Mouse (Mus musculus): ENCODE measurements around the gene 1700088E04Rik. TPM values are rescaled to one million over a fixed set of nuclear protein-coding genes. Genes with fewer than 3 reads are reported as not detected.

The 1700088E04Rik gene
- polyA plus RNA-seq, 1 experiment from 2014 or later = 30.4 TPM

- ATAC-seq (peak; percentile 47), DNase-seq (ENCODE audit: low spot score) (no peak)
- Histone ChIP-seq H3K4me1 (ENCODE audit: insufficient read depth, low read depth, low read length) (peaks cover 23% of the 10 kb centered on the region; the same call in 1 of the 2 replicates), H3K4me3 (ENCODE audit: low read depth, low read length) (peak overlapping the region; percentile 84), H3K9ac (replicated peaks; ENCODE audit: low read depth) (peak overlapping the region; percentile 82), H3K36me3 (ENCODE audit: insufficient read depth, low read length) (no peaks in the 10 kb centered on the region), H3K27me3 (replicated peaks; ENCODE audit: insufficient read depth, low read length) (no peaks in the 10 kb centered on the region), H3K4me2 (replicated peaks; ENCODE audit: low read depth, low read length) (peak overlapping the region; percentile 97), H3K27ac (ENCODE audit: low read length) (peak overlapping the region; percentile 91), H3K9me3 (ENCODE audit: low read length) (no peaks in the 10 kb centered on the region)
- TF ChIP-seq EP300 (IDR thresholded peaks at IDR 0.05) = no peak
- no peak for TF ChIP-seq CTCF (IDR thresholded peaks at IDR 0.05)
- WGBS = under 1% methylated on average over 20 of the region's 46 CpGs
Measured at GRCm38 (mm10) chr15:79109321-79109934, 31.6 kb downstream of the 1700088E04Rik start.

- H3K4me2 ChIP-seq (replicated peaks; ENCODE audit: low read depth, low read length) = peak within 1 kb of the TSS; percentile 97
- H3K4me3 ChIP-seq (ENCODE audit: low read depth, low read length) = peak within 1 kb of the TSS; percentile 84
- H3K36me3 ChIP-seq (ENCODE audit: insufficient read depth, low read length) = no peaks in the 10 kb centered on the region
- DNase-seq (ENCODE audit: low spot score) = peak; percentile 84
- H3K27ac ChIP-seq (ENCODE audit: low read length) = peak within 1 kb of the TSS; percentile 91
- no peaks in the 10 kb centered on the region for H3K27me3 ChIP-seq (replicated peaks; ENCODE audit: insufficient read depth, low read length)
- no peak for TF ChIP-seq EP300 (IDR thresholded peaks at IDR 0.05)
- TF ChIP-seq CTCF (IDR thresholded peaks at IDR 0.05) = no peak
- under 1% methylated on average over 64 of the region's 85 CpGs for WGBS
- H3K9ac ChIP-seq (replicated peaks; ENCODE audit: low read depth) = peak within 1 kb of the TSS; percentile 82
- no peaks in the 10 kb centered on the region for H3K9me3 ChIP-seq (ENCODE audit: low read length)
- peaks cover 23% of the 10 kb centered on the region; the same call in 1 of the 2 replicates for H3K4me1 ChIP-seq (ENCODE audit: insufficient read depth, low read depth, low read length)
- peak; percentile 90 for ATAC-seq
Measured at GRCm38 (mm10) chr15:79108421-79109320, 32.4 kb downstream of the 1700088E04Rik start, which contains the start of gene Micall1. TSS of gene Micall1 (plus strand) at chr15:79108898.

GRCm38 (mm10) chr15:79107966-79108365 lies 33.1 kb downstream of the 1700088E04Rik start:
- Histone ChIP-seq H3K27ac (ENCODE audit: low read length) (peak overlapping the region; percentile 91), H3K4me1 (ENCODE audit: insufficient read depth, low read depth, low read length) (peaks cover 23% of the 10 kb centered on the region; the same call in 1 of the 2 replicates), H3K4me3 (ENCODE audit: low read depth, low read length) (peak overlapping the region; percentile 84; the same call in 1 of the 2 replicates), H3K9me3 (ENCODE audit: low read length) (no peaks in the 10 kb centered on the region), H3K27me3 (replicated peaks; ENCODE audit: insufficient read depth, low read length) (no peaks in the 10 kb centered on the region), H3K36me3 (ENCODE audit: insufficient read depth, low read length) (no peaks in the 10 kb centered on the region), H3K9ac (replicated peaks; ENCODE audit: low read depth) (peak overlapping the region; percentile 82), H3K4me2 (replicated peaks; ENCODE audit: low read depth, low read length) (peak overlapping the region; percentile 97)
- DNase-seq (ENCODE audit: low spot score) = peak; percentile 61
- WGBS = 26% methylated on average over 7 of the region's 7 CpGs
- TF ChIP-seq CTCF (IDR thresholded peaks at IDR 0.05) (no peak), EP300 (IDR thresholded peaks at IDR 0.05) (no peak)
- ATAC-seq = peak; percentile 30

GRCm38 (mm10) chr15:79105804-79106203 lies 35.2 kb downstream of the 1700088E04Rik start:
- no peak for DNase-seq (ENCODE audit: low spot score)
- H3K9me3 ChIP-seq (ENCODE audit: low read length) = no peaks in the 10 kb centered on the region
- no peak overlapping the region for H3K4me3 ChIP-seq (ENCODE audit: low read depth, low read length)
- 53% methylated on average over 2 of the region's 2 CpGs for WGBS
- no peak for ATAC-seq
- H3K4me1 ChIP-seq (ENCODE audit: insufficient read depth, low read depth, low read length) = peaks cover 17% of the 10 kb centered on the region; the same call in 1 of the 2 replicates
- no peak overlapping the region for H3K4me2 ChIP-seq (replicated peaks; ENCODE audit: low read depth, low read length)
- TF ChIP-seq EP300 (IDR thresholded peaks at IDR 0.05) = no peak
- TF ChIP-seq CTCF (IDR thresholded peaks at IDR 0.05) = no peak
- H3K9ac ChIP-seq (replicated peaks; ENCODE audit: low read depth) = no peak overlapping the region
- no peaks in the 10 kb centered on the region for H3K27me3 ChIP-seq (replicated peaks; ENCODE audit: insufficient read depth, low read length)
- H3K27ac ChIP-seq (ENCODE audit: low read length) = no peak overlapping the region
- H3K36me3 ChIP-seq (ENCODE audit: insufficient read depth, low read length) = no peaks in the 10 kb centered on the region

GRCm38 (mm10) chr15:79103264-79103663 lies 37.8 kb downstream of the 1700088E04Rik start:
- Histone ChIP-seq H3K27ac (ENCODE audit: low read length) (no peak overlapping the region), H3K4me3 (ENCODE audit: low read depth, low read length) (no peak overlapping the region), H3K9me3 (ENCODE audit: low read length) (no peaks in the 10 kb centered on the region), H3K9ac (replicated peaks; ENCODE audit: low read depth) (no peak overlapping the region), H3K27me3 (replicated peaks; ENCODE audit: insufficient read depth, low read length) (no peaks in the 10 kb centered on the region), H3K36me3 (ENCODE audit: insufficient read depth, low read length) (no peaks in the 10 kb centered on the region), H3K4me1 (ENCODE audit: insufficient read depth, low read depth, low read length) (peaks cover 15% of the 10 kb centered on the region), H3K4me2 (replicated peaks; ENCODE audit: low read depth, low read length) (no peak overlapping the region)
- ATAC-seq (no peak), DNase-seq (ENCODE audit: low spot score) (no peak)
- WGBS = 81% methylated on average over 10 of the region's 10 CpGs
- TF ChIP-seq CTCF (IDR thresholded peaks at IDR 0.05) (no peak), EP300 (IDR thresholded peaks at IDR 0.05) (no peak)

GRCm38 (mm10) chr15:79101531-79101930 lies 39.5 kb downstream of the 1700088E04Rik start:
- H3K4me2 ChIP-seq (replicated peaks; ENCODE audit: low read depth, low read length) = no peak overlapping the region
- no peaks in the 10 kb centered on the region for H3K36me3 ChIP-seq (ENCODE audit: insufficient read depth, low read length)
- peaks cover 19% of the 10 kb centered on the region for H3K4me1 ChIP-seq (ENCODE audit: insufficient read depth, low read depth, low read length)
- H3K9me3 ChIP-seq (ENCODE audit: low read length) = no peaks in the 10 kb centered on the region
- no peaks in the 10 kb centered on the region for H3K27me3 ChIP-seq (replicated peaks; ENCODE audit: insufficient read depth, low read length)
- H3K27ac ChIP-seq (ENCODE audit: low read length) = peak overlapping the region; percentile 15; the same call in 1 of the 2 replicates
- DNase-seq (ENCODE audit: low spot score) = no peak
- H3K9ac ChIP-seq (replicated peaks; ENCODE audit: low read depth) = no peak overlapping the region
- ATAC-seq = no peak
- no peak overlapping the region for H3K4me3 ChIP-seq (ENCODE audit: low read depth, low read length)
- no peak for TF ChIP-seq EP300 (IDR thresholded peaks at IDR 0.05)
- no peak for TF ChIP-seq CTCF (IDR thresholded peaks at IDR 0.05)
